Mouse (Mus musculus) cerebellum, adult 2 months (tissue): ENCODE results near the gene Immp2l.

Source experiments
- CTCF ChIP-seq: fragments of 200-500 bp; IDR thresholded peaks from 2 replicates; pipeline ENCODE4 v1.5.1; 2011; ENCODE audit warnings: low read depth, mild to moderate bottlenecking, control low read depth, low read length, moderate library complexity, borderline replicate concordance; ENCODE audit not compliant: insufficient read depth
- POLR2A ChIP-seq: fragments of 200-500 bp; IDR thresholded peaks from 2 replicates; pipeline ENCODE4 v1.6.1; 2011; ENCODE audit warnings: low read length, control low read depth, borderline replicate concordance; ENCODE audit not compliant: insufficient read depth

GRCm38 (mm10) chr12:41307015-41307414 is 283.1 kb downstream of the Immp2l start:
- TF ChIP-seq CTCF (no peak), POLR2A (no peak)
